Mouse (Mus musculus) natural killer cell, adult 2 months (primary cell): Measurements from ENCODE around the gene Cdkl4.
A peak's percentile ranks its signal among the peaks of the same experiment; 100 is the strongest.
"Not testable (repeated sequence)": the region's sequence is repeated elsewhere in the genome, so short reads cannot be mapped to it uniquely, and the experiment has no call there.

ENCODE experiments used
- DNase-seq, 2 experiments: peaks; one replicate each; pipeline ENCODE4 v3.0.0; 2022; ENCODE audit warnings: low spot score in 2 of 2

The Cdkl4 gene

GRCm38 (mm10) chr17:80563762-80564610 is 13.6 kb downstream of the Cdkl4 start:
- peak; percentile 45 to 69 for DNase-seq

DNA sequence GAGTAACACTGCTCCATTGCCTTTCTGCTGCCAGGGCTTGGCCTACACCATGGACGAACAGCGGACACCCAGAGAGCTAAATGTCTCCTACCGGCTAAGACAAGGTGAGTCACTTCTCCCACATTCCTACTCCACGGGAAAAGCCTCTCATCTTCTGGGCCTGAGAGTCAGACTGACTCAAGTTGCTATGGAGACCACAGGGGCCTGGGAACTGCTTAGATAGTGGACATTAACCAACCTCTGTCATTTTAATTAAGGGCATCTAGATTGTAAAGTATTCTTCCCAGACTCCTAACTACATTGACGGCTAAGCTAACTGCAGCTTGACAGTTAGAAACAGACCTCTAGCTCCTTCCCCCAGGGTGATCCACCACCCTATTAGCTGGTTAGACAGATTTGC is 14.8 kb downstream of the Cdkl4 start:
- no peak for DNase-seq

DNA sequence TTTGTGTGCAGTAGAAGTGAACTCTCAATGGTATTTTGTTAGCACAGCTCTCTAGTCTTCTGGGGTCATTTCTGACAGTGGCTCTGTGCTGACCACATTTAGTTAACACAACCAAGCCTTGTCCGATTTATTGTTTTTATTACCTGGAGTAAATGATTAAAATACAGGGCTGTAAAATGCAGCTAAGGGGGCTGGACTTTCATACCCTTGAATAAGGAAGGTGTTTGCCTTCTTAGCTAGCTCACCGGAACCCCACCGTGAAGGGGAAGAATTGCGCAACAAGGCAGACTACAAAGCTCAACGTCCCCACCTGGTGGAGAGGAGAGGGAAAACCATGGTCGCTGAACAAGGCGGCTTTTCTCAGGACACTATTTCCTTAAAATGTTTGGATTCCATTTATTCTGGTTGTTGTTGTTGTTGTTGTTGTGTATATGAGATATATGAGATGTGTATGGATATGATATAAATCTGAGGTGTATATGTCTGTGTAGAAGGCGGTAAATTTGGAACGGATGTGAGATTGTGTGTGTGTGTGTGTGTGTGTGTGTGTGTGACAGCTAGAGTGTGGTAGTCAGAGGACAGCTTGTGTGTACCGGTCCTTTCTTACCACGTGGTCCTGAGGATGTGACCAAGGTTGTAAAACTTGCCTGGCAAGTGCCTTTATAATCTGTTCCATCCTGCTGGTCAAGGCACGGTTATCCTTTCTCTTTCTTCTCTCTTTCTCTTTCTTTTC is 16.8 kb downstream of the Cdkl4 start:
- peak; percentile 63 to 75 for DNase-seq

DNA sequence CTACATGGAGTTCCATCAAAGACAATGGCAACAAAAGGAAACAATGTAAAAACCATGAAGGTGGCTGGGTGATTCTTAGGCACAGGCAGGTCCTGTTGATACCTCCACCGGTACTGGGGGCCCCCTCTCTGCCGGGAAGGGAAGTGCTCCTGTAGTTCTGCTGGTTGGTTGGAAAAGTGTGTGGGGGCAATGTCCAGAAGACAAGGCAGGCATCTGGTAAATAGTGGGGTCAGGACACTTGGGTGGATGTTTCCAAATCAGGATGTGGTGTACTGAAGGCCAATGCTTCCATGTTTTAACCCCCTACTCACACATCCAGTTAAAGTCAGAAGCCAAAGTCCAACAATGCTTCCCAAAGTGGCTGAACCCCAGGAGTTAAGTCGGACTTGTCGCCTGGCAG is 17.9 kb downstream of the Cdkl4 start:
- no peak for DNase-seq

DNA sequence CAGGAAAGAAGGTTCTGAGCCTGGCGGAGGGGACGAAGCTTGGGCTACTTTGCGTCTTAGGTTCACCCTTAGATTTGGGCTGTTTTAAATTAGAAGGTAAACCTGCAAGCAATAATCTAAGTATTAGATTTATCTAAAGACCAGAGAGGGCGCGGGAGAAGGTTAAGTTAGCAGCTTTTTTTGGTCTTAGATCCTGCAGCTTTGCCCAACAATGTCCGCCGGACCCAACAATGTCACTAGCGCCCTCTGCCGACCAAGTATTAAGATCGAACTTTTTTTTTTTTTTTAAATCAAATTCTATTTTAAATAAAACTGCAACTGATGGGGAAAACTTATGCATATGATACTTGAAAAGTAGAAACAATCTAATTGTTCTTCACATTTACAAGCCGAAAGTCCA is 18.6 kb downstream of the Cdkl4 start:
- peak in 1 of 2 experiments; percentile 54 for DNase-seq

DNA sequence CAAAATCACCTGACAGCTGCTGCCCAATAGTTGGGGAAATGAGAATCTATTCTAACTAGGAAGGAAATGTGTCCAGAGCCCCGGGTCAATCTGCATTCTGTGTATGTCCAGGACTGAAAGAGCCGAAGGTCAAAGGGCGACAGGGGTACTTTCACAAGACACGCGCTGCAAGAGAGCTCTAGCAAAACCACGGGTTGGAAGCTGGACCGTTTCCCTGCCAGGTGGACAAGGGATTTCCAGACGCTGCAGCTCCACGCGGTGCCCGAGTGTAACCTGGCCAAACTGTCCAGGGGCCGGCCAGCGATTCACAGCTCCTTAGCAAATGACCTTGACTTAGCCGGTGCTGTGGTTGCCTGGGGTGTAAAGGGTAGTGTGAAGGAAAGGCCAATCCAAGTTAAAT is 19.0 kb downstream of the Cdkl4 start:
- DNase-seq, result no peak

DNA sequence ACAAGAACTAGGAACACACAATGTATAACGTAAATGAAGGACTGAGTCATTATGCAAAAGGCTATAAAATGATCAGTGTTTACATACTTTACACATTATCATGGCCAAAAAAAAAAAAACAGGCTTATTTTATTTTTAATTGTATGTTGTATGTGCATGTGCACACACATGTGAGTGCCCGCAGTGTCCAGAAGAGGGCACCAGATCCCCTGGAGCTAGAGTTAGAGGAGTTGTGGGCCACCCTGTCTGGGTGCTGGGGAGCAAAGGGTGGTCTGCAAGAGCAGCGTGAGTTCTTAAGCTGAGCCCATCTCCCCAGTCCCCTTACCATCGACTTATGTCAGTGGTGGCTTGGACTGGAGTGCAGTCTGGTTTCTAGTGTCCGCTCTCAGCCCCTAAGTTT is 20.2 kb downstream of the Cdkl4 start:
- DNase-seq, result no peak

GRCm38 (mm10) chr17:80553318-80554270 is 24.0 kb downstream of the Cdkl4 start:
- peak; percentile 58 to 69 for DNase-seq

GRCm38 (mm10) chr17:80552653-80553052 is 25.0 kb downstream of the Cdkl4 start:
- DNase-seq, result no peak

DNA sequence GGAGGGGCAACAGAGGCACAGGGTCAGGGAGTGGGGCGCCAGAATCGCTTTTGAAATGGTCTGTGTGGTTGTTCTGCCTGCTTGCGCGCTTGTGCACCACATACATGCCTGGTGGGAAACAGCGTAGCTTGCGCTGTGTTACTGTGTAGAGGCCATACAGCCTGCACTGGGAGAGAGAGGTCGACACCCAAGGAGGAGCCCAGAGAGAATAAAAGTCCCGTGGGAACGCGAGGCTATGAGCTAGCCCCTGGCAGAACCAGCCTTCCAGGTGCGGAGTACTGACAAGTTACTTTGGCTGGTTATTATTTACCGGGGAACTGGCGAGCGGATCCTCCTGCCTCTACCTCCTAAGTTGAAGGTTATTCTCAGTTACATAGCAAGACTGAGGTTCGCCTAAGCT is 26.6 kb downstream of the Cdkl4 start:
- DNase-seq, result no peak

DNA sequence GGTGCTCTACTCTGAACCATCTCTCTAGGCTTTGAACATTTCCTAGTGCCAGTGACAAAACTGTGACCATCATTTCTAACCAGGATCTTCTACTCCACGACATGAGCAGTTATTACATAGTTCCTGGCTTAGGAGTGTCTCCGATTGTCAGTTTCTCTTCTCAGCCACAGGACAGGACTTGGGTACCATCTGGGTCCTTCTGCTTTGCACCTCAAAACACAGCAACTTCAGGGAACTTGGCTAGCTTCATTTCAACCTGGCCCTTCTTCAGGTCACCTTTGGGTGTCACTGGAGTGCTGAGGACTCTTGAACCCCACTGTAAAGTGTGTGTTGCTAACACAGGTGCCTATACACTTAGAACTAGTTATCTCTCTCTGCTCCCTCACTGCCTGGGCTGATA is 30.8 kb downstream of the Cdkl4 start:
- no peak for DNase-seq

GRCm38 (mm10) chr17:80546227-80546626 is 31.4 kb downstream of the Cdkl4 start:
- DNase-seq, result no peak

- DNase-seq, result no peak
These were observed 34.0 kb downstream of the Cdkl4 start for GRCm38 (mm10) chr17:80543646-80544045.

DNA sequence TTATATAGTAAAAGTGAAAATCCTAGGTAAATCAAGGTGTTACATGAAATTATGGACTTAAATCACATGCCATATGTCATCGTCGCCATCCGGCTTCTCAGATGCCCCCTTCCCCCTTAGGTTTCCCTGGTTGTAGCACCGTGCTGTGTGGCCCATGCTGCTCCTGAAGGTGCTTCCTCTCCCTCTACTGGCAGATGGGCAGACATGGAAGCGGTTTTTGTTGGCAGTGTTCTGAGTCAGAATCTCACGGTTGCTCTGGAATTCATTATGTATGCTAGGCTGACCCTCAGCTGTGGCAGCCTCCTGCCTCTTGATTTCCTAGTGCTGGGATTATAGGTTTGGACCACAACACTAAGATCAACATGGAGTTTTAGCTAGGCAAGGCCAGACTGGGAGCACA is 40.5 kb downstream of the Cdkl4 start:
- no peak for DNase-seq

GRCm38 (mm10) chr17:80535633-80536032 is 42.0 kb downstream of the Cdkl4 start:
- no peak for DNase-seq

DNA sequence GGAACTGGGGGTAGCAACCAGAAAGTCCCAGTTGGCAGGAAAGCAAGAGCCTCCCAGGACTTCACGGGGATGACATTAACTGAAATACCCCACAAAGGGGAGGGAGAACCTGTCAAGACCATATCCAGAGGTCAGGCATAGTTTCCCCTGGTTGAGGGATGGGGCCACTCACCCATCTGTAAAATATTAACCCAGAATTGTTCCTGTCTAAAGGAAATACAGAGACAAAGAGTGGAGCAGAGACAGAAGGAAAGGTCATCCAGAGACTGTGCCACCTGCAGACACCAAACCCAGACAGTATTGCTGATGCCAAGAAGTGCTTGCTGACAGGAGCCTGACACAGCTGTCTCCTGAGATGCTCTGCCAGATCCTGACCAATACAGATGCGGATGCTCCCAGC is 46.3 kb downstream of the Cdkl4 start:
- not testable (repeated sequence) for DNase-seq

DNA sequence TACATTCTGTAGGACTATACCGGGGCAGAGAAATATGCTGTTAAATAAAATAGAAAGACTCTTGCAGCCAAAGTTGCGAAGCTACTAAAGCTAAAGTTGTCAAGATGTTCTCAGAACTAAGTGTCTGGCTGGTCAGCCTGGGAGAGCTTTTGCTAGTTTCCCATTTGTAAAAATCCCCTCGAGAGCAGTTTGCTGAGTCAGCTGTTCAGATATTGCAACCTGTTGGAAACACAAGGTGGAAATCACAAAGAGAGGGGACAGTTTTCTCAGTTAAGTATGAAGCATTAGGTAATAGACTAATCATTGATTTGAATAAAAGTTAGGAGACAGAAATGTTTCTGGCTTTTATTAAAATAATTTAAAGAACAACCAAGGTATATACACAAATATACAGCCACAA is 54.4 kb downstream of the Cdkl4 start:
- DNase-seq, result no peak

- no peak for DNase-seq
These were observed 55.4 kb downstream of the Cdkl4 start for GRCm38 (mm10) chr17:80522229-80522556.

DNA sequence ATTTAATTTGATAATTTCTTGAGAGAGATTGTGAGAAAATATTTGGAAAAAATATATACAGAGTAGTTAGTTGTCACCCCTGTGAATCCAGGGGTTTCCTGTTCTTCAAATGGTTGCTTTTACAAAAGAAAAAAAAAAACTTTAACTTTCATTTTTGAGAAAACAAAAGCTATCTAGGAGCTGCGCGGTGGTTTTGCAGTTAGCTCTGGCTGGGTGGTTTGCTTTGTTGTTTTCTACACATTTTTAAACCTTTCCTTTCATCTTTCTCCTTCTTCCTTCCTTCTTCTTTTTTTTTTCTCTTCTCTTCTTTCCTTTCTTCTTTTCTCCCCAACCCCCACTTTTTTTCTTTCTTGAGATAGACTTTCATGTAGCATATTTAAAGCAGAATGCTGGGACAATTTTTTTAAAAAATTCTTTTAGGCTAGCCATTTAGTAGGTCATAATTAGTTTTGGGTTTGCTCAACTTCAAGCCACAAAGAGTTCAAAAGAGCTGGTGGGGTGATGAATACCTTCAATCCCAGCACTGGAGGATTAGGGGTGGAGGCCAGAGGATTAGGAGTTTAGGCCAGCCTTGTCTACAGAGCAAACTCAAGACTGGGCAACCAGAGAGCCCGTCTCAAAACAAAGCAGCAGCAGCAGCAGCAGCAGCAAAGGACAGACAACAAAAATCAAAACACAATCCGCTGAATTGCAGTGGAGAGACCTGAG is 55.9 kb downstream of the Cdkl4 start:
- DNase-seq, result no peak

DNA sequence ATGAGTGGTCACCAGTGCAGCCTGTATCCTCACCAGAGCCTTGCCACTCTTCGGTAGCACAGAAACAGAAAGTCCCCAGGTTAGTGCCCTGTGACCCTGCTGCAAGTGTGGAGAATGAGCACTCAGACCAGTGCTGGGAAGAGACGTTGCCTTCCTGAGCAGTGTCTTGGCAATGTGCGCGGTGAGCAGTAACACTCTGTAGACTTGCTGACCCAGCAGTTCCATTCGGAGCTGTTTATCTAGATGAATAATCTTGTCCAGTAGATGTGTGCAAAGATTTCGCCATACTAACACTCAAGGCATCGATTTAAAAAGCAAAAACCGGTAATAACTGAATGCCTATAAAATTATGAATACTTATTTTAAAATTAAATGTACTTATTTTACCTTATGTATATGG is 57.1 kb downstream of the Cdkl4 start:
- no peak for DNase-seq

GRCm38 (mm10) chr17:80518811-80519210 is 58.8 kb downstream of the Cdkl4 start:
- no peak for DNase-seq

DNA sequence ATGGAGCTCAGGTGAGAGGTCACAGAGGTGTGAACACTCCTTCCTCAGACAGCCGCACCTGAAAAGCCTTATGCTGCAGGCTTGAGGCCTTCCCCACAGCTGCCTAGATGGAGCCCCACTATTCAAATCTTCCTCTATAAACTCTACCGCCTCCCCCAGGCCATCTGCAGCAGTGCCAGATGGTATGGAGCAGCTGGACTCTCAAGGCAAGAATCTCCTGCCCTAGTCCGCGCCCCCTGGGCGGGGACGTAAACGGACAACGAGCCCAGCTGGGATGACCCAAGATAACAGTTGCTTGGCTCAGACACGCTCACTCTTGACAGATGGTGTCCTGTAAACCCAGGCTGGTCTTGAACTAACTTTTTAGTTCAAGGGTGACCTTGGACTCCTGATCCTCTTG is 60.4 kb downstream of the Cdkl4 start:
- no peak for DNase-seq
